Mouse (Mus musculus): ENCODE data around the gene Txndc5. TPM values are rescaled to one million over a fixed set of nuclear protein-coding genes. Genes with fewer than 3 reads are reported as not detected.

Txndc5 gene
- polyA plus RNA-seq, 1 experiment from 2014 or later: 242 TPM

- no peaks in the 10 kb centered on the region for H3K9me3 ChIP-seq (replicated peaks; ENCODE audit: control insufficient read depth, low read length)
- no peak overlapping the region for H3K4me2 ChIP-seq (ENCODE audit: low read depth, low read length)
- peaks cover 20% of the 10 kb centered on the region; the same call in 1 of the 2 replicates for H3K36me3 ChIP-seq (ENCODE audit: control insufficient read depth, insufficient read depth, low read length)
- H3K9ac ChIP-seq (ENCODE audit: low read length): no peak overlapping the region
- H3K4me1 ChIP-seq (ENCODE audit: control insufficient read depth, insufficient read depth, low read length): no peaks in the 10 kb centered on the region
- H3K27me3 ChIP-seq (ENCODE audit: control insufficient read depth, insufficient read depth, low read length): no peaks in the 10 kb centered on the region
- H3K27ac ChIP-seq (ENCODE audit: low read length): no peak overlapping the region
- no peak overlapping the region for H3K4me3 ChIP-seq (replicated peaks; ENCODE audit: low read length)
- WGBS: 85% methylated on average over 12 of the region's 12 CpGs
- ATAC-seq (ENCODE audit: insufficient read depth, low FRiP score): no peak
Observed at GRCm38 (mm10) chr13:38501314-38501713, 27.3 kb downstream of the Txndc5 start.

DNA sequence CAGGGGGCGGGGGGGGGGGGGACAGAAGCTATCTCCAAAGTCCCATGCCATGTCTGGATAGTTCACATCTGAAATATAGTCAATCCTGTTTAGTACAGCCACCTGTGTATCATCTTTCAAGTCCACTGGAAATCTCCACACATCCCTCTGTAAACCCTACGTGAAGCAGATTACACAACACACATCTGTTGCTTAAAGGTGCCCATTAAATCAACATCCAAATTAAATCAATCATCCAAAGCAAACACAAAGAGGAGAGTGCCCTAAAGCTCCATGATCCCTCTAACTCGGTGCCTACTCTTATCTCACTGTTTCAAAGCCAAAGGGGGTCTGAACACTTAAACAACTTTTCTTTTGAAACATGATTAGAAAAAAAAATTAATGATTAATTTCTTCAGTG is 31.9 kb downstream of the Txndc5 start:
- WGBS: 21% methylated on average over 3 of the region's 3 CpGs
- no peaks in the 10 kb centered on the region for H3K27me3 ChIP-seq (ENCODE audit: control insufficient read depth, insufficient read depth, low read length)
- peaks cover 3% of the 10 kb centered on the region; the same call in 1 of the 2 replicates for H3K36me3 ChIP-seq (ENCODE audit: control insufficient read depth, insufficient read depth, low read length)
- H3K27ac ChIP-seq (ENCODE audit: low read length): no peak overlapping the region
- ATAC-seq (ENCODE audit: insufficient read depth, low FRiP score): no peak
- no peak overlapping the region for H3K4me2 ChIP-seq (ENCODE audit: low read depth, low read length)
- no peak overlapping the region for H3K4me3 ChIP-seq (replicated peaks; ENCODE audit: low read length)
- no peaks in the 10 kb centered on the region for H3K9me3 ChIP-seq (replicated peaks; ENCODE audit: control insufficient read depth, low read length)
- no peaks in the 10 kb centered on the region for H3K4me1 ChIP-seq (ENCODE audit: control insufficient read depth, insufficient read depth, low read length)
- H3K9ac ChIP-seq (ENCODE audit: low read length): no peak overlapping the region

DNA sequence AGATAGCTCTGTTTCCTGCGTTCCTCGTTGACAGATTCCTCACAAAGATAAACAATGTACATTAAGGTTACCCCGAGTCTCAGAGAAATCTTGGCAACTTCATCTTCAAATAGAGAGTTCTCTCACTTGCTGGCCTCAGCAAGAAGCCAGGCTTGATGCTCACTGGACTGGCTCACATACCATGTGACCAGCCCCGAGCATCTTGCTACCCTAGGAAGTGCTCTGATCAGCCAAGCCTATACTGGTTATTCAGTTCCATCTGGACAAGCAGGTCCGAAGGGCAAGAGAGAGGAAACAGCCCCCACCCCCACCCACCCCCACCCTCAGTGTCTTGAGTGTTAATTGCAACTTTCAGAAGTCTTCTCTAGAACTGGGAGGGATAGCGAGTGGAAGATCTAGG is 41.9 kb downstream of the Txndc5 start:
- Histone ChIP-seq H3K4me3 (replicated peaks; ENCODE audit: low read length) (no peak overlapping the region), H3K4me2 (ENCODE audit: low read depth, low read length) (no peak overlapping the region), H3K4me1 (ENCODE audit: control insufficient read depth, insufficient read depth, low read length) (no peaks in the 10 kb centered on the region), H3K36me3 (ENCODE audit: control insufficient read depth, insufficient read depth, low read length) (no peaks in the 10 kb centered on the region), H3K27ac (ENCODE audit: low read length) (no peak overlapping the region), H3K9me3 (replicated peaks; ENCODE audit: control insufficient read depth, low read length) (no peaks in the 10 kb centered on the region), H3K27me3 (ENCODE audit: control insufficient read depth, insufficient read depth, low read length) (no peaks in the 10 kb centered on the region), H3K9ac (ENCODE audit: low read length) (no peak overlapping the region)
- 61% methylated on average over 6 of the region's 6 CpGs for WGBS
- no peak for ATAC-seq (ENCODE audit: insufficient read depth, low FRiP score)

- Histone ChIP-seq H3K9me3 (replicated peaks; ENCODE audit: control insufficient read depth, low read length) (no peaks in the 10 kb centered on the region), H3K4me3 (replicated peaks; ENCODE audit: low read length) (no peak overlapping the region), H3K27me3 (ENCODE audit: control insufficient read depth, insufficient read depth, low read length) (no peaks in the 10 kb centered on the region), H3K36me3 (ENCODE audit: control insufficient read depth, insufficient read depth, low read length) (no peaks in the 10 kb centered on the region), H3K27ac (ENCODE audit: low read length) (no peak overlapping the region), H3K9ac (ENCODE audit: low read length) (no peak overlapping the region), H3K4me2 (ENCODE audit: low read depth, low read length) (no peak overlapping the region), H3K4me1 (ENCODE audit: control insufficient read depth, insufficient read depth, low read length) (no peaks in the 10 kb centered on the region)
- no peak for ATAC-seq (ENCODE audit: insufficient read depth, low FRiP score)
- WGBS: 79% methylated on average over 5 of the region's 5 CpGs
Observed at GRCm38 (mm10) chr13:38484701-38485100, 43.9 kb downstream of the Txndc5 start.

DNA sequence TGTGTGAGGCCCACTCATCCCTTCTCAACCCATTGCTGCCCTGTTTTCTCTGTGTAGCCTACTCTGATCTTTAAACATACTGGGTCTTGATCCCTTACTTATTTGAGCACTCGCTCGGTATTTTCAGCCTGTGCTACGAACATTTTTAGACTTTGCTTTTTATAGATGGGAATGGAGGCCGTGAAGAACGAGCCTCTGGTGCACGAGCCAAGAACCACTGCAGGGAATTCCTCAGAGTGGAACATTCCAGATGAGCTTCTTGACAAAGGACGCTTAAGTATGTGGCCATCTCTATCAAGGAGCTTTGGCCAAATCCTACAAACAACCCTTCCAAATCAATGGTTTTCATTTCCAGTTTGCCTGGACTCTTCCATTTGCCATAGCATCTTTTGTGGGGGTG is 47.6 kb downstream of the Txndc5 start:
- Histone ChIP-seq H3K9ac (ENCODE audit: low read length) (no peak overlapping the region), H3K9me3 (replicated peaks; ENCODE audit: control insufficient read depth, low read length) (no peaks in the 10 kb centered on the region), H3K4me3 (replicated peaks; ENCODE audit: low read length) (no peak overlapping the region), H3K4me1 (ENCODE audit: control insufficient read depth, insufficient read depth, low read length) (no peaks in the 10 kb centered on the region), H3K36me3 (ENCODE audit: control insufficient read depth, insufficient read depth, low read length) (no peaks in the 10 kb centered on the region), H3K27me3 (ENCODE audit: control insufficient read depth, insufficient read depth, low read length) (no peaks in the 10 kb centered on the region), H3K4me2 (ENCODE audit: low read depth, low read length) (no peak overlapping the region), H3K27ac (ENCODE audit: low read length) (no peak overlapping the region)
- ATAC-seq (ENCODE audit: insufficient read depth, low FRiP score): no peak
- 76% methylated on average over 7 of the region's 7 CpGs for WGBS

DNA sequence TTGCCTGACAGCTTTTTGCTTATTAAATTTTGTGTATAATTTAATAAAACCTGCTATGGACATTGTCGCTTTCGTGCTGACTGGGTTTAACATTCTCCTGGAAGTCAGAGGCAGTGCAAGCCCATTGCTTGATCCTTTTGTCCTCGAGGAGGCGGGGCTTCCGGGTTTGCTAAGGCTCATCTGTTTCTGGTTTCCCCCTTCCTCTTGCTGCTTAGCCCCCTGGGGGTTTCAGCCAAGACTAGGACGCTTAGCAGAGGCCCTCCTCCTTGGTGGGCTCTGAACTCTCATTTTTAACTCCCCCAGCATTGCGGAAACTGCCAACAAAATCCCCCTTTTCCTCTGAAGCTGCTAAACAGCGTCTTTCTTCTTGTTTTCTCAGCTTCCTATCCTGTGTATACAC is 51.7 kb downstream of the Txndc5 start:
- Histone ChIP-seq H3K27me3 (ENCODE audit: control insufficient read depth, insufficient read depth, low read length) (no peaks in the 10 kb centered on the region), H3K4me1 (ENCODE audit: control insufficient read depth, insufficient read depth, low read length) (no peaks in the 10 kb centered on the region), H3K4me3 (replicated peaks; ENCODE audit: low read length) (no peak overlapping the region), H3K9me3 (replicated peaks; ENCODE audit: control insufficient read depth, low read length) (no peaks in the 10 kb centered on the region), H3K36me3 (ENCODE audit: control insufficient read depth, insufficient read depth, low read length) (no peaks in the 10 kb centered on the region), H3K27ac (ENCODE audit: low read length) (no peak overlapping the region), H3K4me2 (ENCODE audit: low read depth, low read length) (0 out of 2 replicates have a peak overlapping the region, but pooled peaks have one; percentile 4), H3K9ac (ENCODE audit: low read length) (no peak overlapping the region)
- ATAC-seq (ENCODE audit: insufficient read depth, low FRiP score): no peak
- 38% methylated on average over 8 of the region's 8 CpGs for WGBS

GRCm38 (mm10) chr13:38473497-38473896 is 55.1 kb downstream of the Txndc5 start:
- Histone ChIP-seq H3K27me3 (ENCODE audit: control insufficient read depth, insufficient read depth, low read length) (no peaks in the 10 kb centered on the region), H3K27ac (ENCODE audit: low read length) (no peak overlapping the region), H3K36me3 (ENCODE audit: control insufficient read depth, insufficient read depth, low read length) (no peaks in the 10 kb centered on the region), H3K9ac (ENCODE audit: low read length) (no peak overlapping the region), H3K4me1 (ENCODE audit: control insufficient read depth, insufficient read depth, low read length) (no peaks in the 10 kb centered on the region), H3K4me2 (ENCODE audit: low read depth, low read length) (no peak overlapping the region), H3K4me3 (replicated peaks; ENCODE audit: low read length) (no peak overlapping the region), H3K9me3 (replicated peaks; ENCODE audit: control insufficient read depth, low read length) (no peaks in the 10 kb centered on the region)
- no peak for ATAC-seq (ENCODE audit: insufficient read depth, low FRiP score)
- WGBS: 84% methylated on average over 6 of the region's 6 CpGs

GRCm38 (mm10) chr13:38472636-38473035 is 56.0 kb downstream of the Txndc5 start:
- H3K9me3 ChIP-seq (replicated peaks; ENCODE audit: control insufficient read depth, low read length): no peaks in the 10 kb centered on the region
- no peak overlapping the region for H3K9ac ChIP-seq (ENCODE audit: low read length)
- H3K4me3 ChIP-seq (replicated peaks; ENCODE audit: low read length): no peak overlapping the region
- no peak overlapping the region for H3K27ac ChIP-seq (ENCODE audit: low read length)
- no peaks in the 10 kb centered on the region for H3K27me3 ChIP-seq (ENCODE audit: control insufficient read depth, insufficient read depth, low read length)
- 75% methylated on average over 4 of the region's 4 CpGs for whole genome bisulfite sequencing
- no peaks in the 10 kb centered on the region for H3K4me1 ChIP-seq (ENCODE audit: control insufficient read depth, insufficient read depth, low read length)
- H3K36me3 ChIP-seq (ENCODE audit: control insufficient read depth, insufficient read depth, low read length): no peaks in the 10 kb centered on the region
- no peak overlapping the region for H3K4me2 ChIP-seq (ENCODE audit: low read depth, low read length)
- no peak for ATAC-seq (ENCODE audit: insufficient read depth, low FRiP score)

GRCm38 (mm10) chr13:38470882-38471281 is 57.7 kb downstream of the Txndc5 start:
- Histone ChIP-seq H3K4me1 (ENCODE audit: control insufficient read depth, insufficient read depth, low read length) (no peaks in the 10 kb centered on the region), H3K9me3 (replicated peaks; ENCODE audit: control insufficient read depth, low read length) (no peaks in the 10 kb centered on the region), H3K27me3 (ENCODE audit: control insufficient read depth, insufficient read depth, low read length) (no peaks in the 10 kb centered on the region), H3K4me3 (replicated peaks; ENCODE audit: low read length) (no peak overlapping the region), H3K9ac (ENCODE audit: low read length) (no peak overlapping the region), H3K36me3 (ENCODE audit: control insufficient read depth, insufficient read depth, low read length) (no peaks in the 10 kb centered on the region), H3K27ac (ENCODE audit: low read length) (no peak overlapping the region), H3K4me2 (ENCODE audit: low read depth, low read length) (no peak overlapping the region)
- WGBS: 79% methylated on average over 5 of the region's 5 CpGs
- ATAC-seq (ENCODE audit: insufficient read depth, low FRiP score): no peak

DNA sequence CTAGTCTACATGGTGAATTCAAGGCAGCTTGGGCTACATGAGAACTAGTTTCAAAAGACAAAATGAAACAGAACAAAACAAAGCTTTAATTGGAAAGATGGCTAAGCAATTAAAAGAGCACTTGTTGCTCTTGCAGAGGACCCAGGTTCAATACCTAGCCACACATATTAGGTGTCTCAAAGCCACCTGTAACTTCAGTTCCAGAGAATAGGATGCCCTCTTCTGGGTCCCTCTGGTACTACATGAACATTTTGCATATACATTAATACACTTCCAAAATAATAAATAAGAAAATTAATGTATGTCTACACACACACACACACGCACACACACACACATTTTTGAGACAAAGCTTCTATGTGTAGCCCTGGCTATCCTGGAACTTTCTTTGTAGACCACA is 65.2 kb downstream of the Txndc5 start:
- ATAC-seq (ENCODE audit: insufficient read depth, low FRiP score): no peak
- Histone ChIP-seq H3K36me3 (ENCODE audit: control insufficient read depth, insufficient read depth, low read length) (no peaks in the 10 kb centered on the region), H3K27ac (ENCODE audit: low read length) (no peak overlapping the region), H3K4me3 (replicated peaks; ENCODE audit: low read length) (no peak overlapping the region), H3K9ac (ENCODE audit: low read length) (no peak overlapping the region), H3K27me3 (ENCODE audit: control insufficient read depth, insufficient read depth, low read length) (no peaks in the 10 kb centered on the region), H3K9me3 (replicated peaks; ENCODE audit: control insufficient read depth, low read length) (no peaks in the 10 kb centered on the region), H3K4me2 (ENCODE audit: low read depth, low read length) (no peak overlapping the region), H3K4me1 (ENCODE audit: control insufficient read depth, insufficient read depth, low read length) (no peaks in the 10 kb centered on the region)
- WGBS: 83% methylated on average over 1 of the region's 1 CpGs
